Mouse (Mus musculus): ENCODE results near the gene Gprc6a. TPM values are rescaled to one million over a fixed set of nuclear protein-coding genes. Genes with fewer than 3 reads are reported as not detected.

The Gprc6a gene
- total RNA-seq (2022), result not detected

DNA sequence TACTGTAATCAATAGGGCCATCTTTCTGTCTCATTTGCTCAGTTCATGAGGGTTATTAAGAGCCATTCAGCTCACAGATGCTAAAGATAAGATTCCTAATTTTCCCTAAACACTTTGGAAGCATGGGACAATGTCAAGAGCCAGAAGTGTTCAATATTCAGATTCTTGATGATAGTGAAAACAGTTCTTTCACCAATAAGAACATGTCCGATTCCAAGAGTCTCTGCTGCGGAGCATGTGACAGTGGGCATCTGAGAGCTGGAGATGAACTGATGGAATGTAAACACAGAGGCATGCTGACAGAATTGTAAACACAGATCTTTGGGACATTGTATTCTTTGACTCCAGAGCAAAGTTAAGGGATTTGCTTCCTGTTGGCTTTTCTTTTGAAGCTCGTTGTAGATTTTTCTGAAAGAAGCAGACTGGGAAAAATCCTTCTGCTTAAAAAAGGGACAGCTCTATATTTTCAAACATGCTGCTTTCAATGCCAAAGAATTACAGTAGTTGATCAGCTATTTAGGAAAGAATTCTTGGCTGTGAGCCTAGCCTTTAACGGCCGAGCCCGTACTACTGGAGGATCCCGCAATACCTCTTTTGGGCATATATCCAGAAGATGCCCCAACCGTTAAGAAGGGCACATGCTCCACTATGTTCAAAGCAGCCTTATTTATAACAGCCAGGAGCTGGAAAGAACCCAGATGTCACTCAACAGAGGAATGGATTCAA is at the start of gene Gprc6a:
Gene Gprc6a, minus strand, starts transcription at position 51 of the 726 bp plus-strand sequence.
- no peak for DNase-seq (ENCODE audit: low spot score in 2 of 2)

DNA sequence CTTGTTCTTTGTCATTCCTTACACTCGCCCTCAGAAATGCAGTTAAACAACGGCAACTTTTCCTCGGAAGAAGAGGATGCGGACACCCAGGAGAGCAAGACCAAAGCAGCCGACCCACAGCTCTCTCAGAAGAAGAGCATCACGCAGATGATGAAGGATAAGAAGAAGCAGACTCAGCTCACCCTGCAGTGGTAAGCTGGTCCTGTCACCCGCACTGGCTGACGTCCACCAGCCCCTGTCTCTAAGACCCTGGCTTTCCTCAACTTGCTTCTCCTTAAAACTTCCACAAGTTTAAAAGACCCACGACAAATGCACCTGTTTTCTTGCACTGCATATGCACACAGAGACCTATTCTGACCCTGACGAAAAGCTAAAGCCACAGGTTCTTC is 47.0 kb upstream of the Gprc6a start:
- no peak for DNase-seq (ENCODE audit: low spot score in 2 of 2)

DNA sequence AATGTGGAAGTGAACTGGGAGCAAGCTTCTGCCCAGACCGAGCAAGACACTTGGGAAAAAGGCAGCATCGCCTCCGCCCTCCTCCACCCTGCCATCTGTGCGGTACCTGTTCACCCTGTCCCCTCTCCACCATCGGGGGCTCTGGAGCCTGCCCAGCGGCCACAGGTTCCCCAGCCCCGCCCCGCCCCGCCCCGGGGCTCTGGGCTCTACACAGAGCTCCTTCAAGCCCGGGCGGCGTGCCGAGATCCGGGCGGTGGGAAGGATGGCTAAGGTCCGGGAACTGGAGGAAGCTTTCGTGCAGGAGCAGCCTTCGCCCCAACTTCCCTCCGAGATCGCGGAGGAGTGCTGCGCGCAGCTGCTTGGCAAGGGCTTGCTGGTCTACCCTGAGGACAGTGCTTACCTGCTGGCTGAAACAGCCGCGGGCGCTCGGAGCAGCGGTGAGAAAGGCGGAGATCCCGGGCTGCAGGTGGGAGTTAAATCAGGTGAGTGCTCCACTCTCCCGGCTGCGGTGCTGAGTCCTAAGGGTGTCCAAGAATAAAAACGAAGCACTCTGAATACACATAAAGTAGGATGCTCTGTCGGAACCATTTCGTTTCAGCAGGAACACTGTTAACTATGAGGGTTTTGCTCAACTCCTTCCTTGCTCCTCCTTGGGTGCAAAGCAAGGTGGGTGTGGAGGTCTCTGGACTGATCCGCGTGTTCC is 46.4 kb upstream of the Gprc6a start, which contains the start of gene Rfx6:
Gene Rfx6, plus strand, starts transcription at position 209 of the 703 bp plus-strand sequence.
- no peak for DNase-seq (ENCODE audit: low spot score in 2 of 2)

DNA sequence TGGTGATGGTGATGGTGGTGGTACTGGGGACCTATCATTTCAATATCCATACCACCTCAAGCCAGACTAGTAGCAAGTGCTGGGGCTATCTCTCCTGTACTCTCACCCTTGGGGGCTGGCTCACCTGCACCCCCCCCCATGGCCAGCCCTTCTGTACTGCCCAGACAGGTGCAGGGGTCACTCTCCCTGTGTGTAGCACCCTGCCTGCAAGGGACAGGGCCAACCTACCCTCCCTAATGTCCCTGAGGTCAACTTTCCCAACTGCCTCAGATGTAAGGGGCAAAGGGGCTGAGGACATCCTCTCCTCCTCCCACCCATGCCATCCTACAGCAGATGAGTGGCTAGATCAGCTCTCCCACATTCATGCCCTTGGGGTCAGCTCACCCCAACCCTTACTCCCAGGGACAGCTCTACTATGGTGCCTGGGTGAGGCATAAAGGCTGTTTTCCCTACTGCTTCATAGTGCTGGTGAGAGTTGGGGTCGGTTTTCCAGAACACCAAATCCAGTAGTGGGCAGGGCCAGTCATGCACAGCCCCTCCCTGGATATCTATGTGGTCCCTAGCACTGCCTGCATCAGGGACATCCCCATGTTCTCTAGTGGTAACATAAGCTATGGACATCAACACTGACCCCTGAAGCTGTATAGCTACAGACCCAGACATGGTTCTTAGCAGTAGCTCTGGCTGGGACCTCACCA is 41.0 kb upstream of the Gprc6a start:
- DNase-seq (ENCODE audit: low spot score in 2 of 2), result no peak

DNA sequence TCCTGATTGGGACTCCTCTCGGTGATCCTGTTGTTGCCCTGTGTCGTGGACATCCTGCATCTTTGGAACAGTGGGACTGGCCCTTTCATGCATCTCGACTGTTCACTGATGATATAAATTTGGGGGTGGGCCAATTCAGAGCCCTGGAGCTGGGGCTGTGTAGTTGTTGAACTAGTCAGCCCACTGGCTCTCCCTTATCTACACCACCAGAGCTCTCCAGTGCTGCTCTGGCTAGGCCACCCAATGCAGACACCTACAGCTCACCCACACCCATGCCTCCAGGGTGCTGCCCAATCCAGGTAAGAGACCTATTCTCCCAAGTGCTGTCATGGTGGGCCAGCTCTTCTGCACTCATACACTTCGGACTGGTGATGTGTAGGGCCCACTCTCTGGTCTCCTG is 40.3 kb upstream of the Gprc6a start:
- no peak for DNase-seq (ENCODE audit: low spot score in 2 of 2)

DNA sequence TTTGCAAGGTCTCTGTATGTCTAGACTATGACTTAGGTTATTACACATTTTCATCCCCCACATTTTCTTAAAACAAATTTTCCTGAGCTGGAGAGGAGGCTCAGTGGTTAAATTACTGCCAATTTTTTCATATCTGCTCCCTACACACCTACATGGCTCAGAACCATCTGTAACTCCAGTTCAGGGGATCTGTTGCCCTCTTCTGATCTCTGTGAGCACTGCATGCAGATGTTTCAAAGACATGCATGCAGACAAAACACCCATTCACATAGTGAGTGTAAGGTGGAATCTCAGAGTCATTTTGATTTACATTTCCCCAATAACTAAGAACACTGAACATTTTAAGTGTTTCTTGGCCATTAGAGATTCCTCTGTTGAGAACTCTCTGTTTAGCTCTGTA is 38.1 kb upstream of the Gprc6a start:
- DNase-seq (ENCODE audit: low spot score in 2 of 2), result no peak

DNA sequence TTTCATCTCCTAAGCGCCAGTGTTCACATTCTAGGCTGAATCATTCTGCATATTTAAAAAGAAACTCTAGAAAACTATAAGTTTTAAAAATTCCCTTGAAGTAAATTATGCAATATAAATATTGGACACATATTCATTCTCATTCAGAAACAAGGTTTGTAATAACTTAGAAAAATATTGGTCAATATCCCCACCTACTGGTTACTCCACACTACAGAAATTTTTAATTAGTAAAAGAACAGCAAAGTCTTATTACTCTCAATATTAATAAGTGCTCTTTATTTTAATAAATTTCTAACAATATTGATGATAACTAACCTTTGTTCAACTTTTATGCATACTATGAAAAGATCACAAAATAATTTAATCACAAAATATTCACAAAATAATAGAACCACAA is 26.1 kb upstream of the Gprc6a start:
- no peak for DNase-seq (ENCODE audit: low spot score in 2 of 2)

DNA sequence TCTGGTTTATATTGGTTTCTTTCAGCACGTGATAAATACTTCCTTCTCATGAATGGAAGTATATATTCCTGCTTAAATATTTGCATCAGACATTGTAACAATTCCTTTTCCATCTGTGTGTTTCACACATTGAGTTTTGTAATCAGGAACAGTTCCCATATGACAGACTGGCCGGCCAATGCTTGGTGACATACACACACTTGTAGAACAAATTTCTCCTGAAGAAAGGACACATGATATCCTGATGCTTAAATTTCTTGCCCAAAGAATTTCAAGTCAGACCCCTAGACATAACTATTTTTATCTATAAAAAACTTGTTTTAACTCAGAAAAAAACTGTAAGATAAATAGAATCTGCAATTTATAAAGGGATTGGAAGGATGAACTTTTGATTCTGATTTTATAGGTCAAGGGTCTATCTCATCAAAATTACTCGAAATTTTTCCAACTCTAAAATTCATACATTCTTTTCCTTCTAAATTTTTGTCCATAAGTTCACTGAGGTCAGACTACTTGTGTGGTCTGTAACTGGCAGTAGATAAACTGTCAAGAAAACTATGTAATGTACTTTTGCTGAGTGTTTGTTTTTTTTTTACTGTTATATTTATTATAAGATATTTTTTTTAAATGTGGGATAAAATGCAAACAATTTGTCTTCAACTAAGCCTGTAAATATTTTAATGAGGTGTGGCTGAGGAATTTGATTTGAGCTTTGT is 18.4 kb upstream of the Gprc6a start:
- DNase-seq (ENCODE audit: low spot score in 2 of 2), result no peak

DNA sequence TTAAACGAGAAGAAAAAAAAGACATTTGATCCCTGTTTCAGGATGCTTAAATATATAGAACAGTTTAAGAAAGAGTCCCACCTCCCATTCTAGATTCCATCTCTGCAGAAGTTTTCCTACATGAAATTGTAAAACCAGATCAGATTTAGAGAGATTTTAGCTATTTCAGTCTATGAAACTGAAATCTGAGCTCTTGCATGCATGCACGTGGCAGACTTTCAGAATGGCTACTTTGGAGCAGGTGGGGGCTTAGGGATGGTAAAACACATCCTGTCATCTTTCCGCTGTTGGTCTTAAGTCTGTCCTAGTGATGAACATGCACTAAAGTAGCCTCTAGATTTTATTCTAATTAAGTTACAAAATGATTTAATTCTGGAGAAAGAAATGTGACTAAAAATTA is 10.1 kb downstream of the Gprc6a start:
- DNase-seq (ENCODE audit: low spot score in 2 of 2), result no peak

DNA sequence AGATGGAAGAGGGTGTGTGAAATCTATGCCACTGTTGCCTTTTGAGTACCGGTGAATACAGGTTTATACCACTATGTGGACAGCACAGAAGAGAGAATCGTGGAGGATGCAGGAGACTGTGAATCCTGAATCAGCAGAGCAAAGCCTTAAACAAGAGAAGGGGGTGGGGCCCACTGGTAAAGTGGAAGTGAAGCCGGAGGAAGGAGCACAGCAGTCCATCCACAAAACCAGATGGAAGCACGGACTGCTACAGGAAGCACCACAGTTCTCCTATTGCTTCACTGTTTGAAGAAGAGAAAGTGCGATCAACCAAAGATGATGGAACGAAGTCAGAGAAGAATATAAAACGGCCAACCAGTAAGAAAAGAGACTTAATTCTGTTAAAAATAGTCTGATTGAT is 11.1 kb downstream of the Gprc6a start:
- no peak for DNase-seq (ENCODE audit: low spot score in 2 of 2)

DNA sequence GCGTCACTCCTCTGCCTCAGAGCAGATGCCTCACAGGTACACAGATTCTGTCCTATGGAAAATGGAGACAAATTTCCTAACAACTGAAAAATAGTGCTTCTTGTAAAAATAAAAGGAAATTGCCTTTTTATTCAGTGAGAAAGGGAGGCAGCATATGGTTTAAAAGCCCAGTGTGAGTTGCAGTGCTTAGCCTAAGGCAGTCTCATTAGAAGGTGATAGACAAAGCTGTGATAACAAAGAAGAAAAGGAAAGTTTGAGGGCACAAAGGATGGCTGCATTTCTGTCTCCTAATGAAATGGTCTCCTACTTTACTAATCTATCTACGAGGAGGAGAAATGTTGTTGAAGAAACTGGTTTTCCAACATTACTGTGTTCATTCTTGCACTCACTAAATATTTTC is 12.7 kb downstream of the Gprc6a start:
- no peak for DNase-seq (ENCODE audit: low spot score in 2 of 2)

DNA sequence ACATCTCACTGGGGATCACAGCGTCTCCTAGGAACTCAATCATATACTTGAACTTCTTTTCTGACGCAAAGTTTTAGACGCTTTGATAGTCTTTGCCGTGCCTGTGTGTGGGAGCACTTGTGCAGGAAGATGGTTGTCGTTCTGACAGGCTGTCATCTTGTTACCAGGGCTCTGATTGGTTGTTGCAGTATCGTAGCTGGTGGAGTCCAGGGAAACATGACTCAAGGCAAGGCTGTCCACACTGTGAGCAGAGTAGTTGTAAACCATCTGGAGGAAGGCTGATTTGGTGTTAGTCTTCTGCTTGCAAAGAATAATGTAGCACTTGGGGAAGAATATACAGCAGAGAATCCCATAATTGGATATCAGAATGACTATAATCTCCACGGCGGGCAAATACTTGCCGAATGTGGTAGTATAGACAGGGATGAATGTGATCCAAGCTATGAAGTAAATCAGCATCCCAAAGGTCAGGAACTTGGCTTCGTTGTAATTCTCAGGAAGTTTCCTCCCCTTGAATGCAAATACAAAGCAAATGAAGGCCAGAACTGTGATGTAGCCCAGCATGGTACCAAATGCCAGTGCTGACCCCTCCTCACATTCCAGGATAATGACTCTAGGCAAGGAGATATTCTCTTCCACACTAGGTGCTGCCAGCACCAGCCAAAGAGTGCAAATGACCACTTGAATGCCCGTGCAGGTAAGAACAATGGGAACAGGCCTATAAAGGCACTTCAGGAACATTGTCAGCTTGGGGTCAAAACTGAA is 16.3 kb downstream of the Gprc6a start:
- no peak for DNase-seq (ENCODE audit: low spot score in 2 of 2)

DNA sequence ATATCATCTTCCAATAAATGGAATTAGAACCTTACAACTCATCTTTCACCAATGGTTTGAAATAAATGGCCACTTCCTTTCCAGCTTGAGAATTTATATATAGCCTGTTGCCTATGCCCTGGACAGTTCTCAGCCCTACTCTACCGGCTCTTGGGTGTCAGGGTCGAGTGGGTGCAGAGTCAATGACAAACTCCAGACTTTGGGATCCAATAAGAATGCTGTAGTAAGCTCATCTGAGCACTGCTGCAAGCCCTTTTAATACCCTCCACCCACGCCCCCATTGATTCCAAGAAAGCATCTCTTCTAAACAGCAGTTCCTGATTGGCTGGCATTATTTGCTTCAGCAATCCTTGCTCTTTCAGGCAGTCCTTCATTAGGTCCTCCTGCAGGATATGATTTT is 17.8 kb downstream of the Gprc6a start:
- no peak for DNase-seq (ENCODE audit: low spot score in 2 of 2)

DNA sequence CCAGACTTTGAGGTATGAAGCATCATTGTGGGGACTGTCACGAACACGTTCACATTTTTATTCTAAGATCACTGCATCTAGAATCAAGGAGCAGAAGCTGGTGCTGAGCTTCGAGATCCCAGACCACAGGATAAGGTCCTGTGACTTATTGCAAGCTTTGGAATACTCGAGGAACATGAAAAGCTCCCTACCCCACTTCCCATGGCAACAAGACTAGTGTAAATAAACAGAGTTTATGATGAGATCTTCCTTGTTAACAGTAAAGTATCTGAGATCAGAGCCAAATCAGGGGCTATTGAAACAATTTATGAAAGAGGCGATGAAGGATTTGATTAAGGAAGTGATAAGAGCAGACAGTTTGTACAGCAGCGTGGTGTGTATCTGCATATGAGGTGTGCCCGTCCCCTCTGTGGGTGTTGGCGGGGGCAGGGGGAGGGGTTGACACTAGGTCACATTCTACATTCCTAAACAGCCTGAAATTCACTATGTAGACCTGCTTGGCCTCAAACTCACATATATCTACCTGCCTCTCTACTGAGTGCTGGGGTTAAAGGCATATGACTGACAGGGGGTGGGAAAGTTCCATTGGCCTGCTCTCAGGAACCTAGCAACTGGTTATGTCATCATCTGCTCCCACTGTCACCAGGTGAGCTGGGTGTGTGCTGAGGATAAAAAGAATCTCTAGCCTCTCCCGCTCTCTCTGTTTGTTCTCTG is 19.1 kb downstream of the Gprc6a start:
- DNase-seq (ENCODE audit: low spot score in 2 of 2), result no peak

DNA sequence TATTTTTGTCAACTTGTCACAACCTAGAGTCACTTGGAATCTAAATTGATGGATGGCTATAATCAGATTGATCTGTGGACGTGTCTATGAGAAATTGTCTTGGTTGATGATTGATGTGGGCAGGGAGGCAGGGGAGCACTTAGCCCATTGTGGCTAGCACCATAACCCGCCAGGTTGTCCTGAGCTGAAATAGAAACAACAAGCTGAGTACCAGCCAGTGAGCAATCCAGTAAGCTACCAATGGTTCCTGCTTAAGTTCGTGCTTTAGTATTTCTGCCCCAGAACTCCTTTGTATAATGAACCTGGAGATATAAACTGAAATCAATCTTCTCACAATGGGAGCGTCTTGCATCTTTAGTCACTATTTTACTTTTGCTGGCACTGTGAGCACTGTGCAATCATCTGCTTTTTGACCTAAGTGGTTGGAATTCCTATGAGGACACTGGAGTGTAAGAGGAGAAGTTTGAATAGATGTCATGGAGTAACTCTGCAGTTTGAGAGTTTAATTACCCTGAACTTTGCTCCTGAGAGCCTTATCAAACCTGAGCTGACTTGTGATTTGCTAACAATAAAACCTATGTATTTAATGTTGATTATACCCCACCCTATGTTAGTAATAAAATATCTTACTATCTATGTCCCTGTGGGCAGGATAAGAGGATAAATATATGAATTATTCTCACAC is 21.4 kb downstream of the Gprc6a start:
- no peak for DNase-seq (ENCODE audit: low spot score in 2 of 2)

DNA sequence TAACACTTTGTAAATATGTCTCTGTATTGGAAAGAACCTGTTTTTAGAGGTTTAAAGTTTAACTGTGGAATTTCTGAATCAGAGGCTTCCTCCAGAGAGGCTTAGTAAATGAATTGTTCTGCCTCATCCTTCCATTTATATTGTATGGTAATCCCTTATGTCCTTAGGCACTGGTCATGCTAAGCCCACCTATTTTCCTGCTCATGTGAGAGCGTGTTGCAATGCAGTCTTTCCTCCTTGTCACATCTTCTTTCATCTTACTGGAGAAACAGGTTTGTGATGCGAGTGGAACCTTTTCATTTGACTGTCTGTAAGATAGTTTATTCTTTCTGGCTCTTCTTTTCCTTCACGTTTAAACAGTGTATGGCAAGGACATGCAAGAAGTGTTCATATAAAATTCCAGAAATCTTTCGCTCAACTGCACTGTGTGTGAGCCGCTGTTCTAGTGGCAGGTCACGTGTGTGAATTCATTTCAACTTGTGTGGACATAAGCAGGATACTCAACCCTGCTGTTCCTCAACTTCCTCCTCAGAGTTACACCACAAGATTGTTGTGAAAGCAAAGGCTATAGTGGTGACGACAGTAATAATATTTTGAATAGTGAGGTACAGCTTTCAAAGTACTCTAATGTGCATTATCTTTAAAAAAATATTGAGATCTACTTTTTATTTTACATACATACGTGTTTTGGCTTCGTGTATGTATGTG is 34.2 kb downstream of the Gprc6a start:
- DNase-seq (ENCODE audit: low spot score in 2 of 2), result no peak

DNA sequence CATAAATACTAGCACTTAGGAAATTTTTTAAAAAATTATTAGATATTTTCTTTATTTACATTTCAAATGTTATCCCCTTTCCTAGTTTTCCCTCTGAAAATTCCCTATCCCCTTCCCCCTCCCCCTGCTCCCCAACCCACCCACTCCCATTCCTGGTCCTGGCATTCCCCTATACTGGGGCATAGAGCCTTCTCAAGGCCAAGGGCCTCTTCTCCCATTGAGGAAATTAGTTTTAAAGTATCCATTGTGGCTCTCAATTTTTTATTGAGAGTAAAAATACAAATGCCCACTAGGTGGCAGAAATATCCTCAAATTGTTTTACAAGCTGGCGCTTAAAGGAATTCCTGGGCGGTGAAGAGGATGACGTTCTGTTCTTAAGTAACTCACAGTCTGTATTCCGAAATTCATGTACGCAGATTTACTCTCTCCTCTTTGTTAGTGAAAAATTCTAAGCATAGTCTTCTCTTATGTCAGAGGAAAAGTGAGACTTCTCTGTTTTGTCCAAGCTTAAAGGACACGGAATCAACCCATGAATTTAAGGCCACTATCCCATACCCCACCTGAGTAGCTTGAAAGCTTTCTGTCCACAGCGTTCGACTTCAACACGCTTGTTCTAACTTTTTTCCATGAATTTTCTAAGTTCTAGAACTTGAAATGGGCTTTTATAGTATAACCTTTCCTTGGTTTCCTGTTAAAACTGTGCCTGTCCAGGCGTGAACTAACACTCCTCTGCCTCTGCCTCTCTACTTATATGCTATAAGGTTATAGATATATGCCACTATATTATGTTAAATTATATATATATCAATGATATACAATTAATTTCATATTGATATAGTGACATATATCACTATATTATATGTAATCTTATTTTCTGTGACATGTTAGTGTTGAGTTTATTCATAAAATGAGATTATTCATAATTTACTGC is 36.0 kb downstream of the Gprc6a start:
- no peak for DNase-seq (ENCODE audit: low spot score in 2 of 2)

DNA sequence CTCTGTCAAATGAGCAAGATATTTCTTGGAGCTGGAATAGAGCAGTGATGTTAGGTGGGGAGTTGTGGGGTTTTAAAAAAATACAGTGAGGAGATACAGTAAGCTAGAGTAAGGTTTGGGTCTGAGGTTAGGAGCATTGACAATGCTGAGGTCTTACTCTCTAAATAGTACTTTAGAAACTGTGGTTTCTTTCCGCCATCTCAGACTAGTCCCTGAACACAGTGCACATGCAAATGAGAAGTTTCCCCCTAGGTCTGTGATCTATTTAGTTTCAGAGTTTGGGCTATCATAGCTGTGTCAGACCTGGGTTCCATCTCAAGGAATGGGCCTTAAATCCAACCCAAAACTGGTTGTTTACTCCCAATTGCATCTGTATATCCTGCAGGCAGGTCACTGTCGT is 39.7 kb downstream of the Gprc6a start:
- no peak for DNase-seq (ENCODE audit: low spot score in 2 of 2)
